ENCODE assay signal across 8 mouse cellular contexts in the genomic region with DNA sequence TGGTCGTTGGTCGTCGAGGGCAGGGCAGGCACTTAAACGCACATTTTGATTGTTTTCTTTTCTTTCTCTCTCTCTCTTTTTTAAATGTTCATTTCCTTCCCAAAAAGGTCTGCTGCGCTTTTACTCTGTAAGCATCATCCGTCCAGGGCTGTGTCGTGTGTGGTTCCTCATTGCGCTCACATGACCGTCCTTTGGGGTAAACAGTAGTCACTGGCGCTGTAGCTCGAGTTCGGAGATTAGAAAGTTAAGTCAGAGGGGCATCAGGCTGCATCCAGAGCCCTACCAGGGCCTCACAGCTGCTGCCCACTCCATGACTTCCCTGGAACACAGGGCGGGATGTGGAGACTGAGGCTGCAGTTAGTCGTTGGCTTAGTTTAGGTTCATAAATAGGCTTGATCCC. TPM values are rescaled to one million over a fixed set of nuclear protein-coding genes. Genes with fewer than 3 reads are reported as not detected.
DNase-seq lines count a peak whose midpoint lies in the region; ATAC-seq and TF ChIP-seq lines count a peak whose summit lies in the region.

No protein-coding gene starts in this region.

- DNase-seq in heart, postnatal 4 days = no peak
- no peak for DNase-seq in testis, postnatal 10 days (ENCODE audit: low spot score)
- DNase-seq in cerebellum, adult 9-11 months = no peak
- no peak for DNase-seq in adipocyte (ENCODE audit: low spot score)
- no peak for DNase-seq in MN1 (ENCODE audit: low spot score)

- no peak for ATAC-seq in heart, embryonic 11.5 days (replicated peaks; ENCODE audit: insufficient number of reproducible peaks, low FRiP score, low TSS enrichment)
- ATAC-seq in limb, embryonic 15.5 days (ENCODE audit: insufficient number of reproducible peaks, low FRiP score, low TSS enrichment, low read depth) = no peak

- 0 out of 2 replicates have a peak overlapping the region, but pooled peaks have one; percentile 49 for H3K9ac ChIP-seq in heart, embryonic 11.5 days (ENCODE audit: low read depth, low read length)
- no peak overlapping the region for H3K9ac ChIP-seq in limb, embryonic 15.5 days

- WGBS in heart, embryonic 11.5 days (ENCODE audit: insufficient replicate concordance) = 41% methylated on average over 14 of the region's 14 CpGs
- 43% methylated on average over 14 of the region's 14 CpGs for WGBS in limb, embryonic 15.5 days

- TF ChIP-seq POLR2A in testis, adult 2 months (IDR thresholded peaks at IDR 0.05; ENCODE audit: control insufficient read depth, low read depth, low read length) = no peak

- no peak overlapping the region for H3K4me3 ChIP-seq in heart, embryonic 11.5 days (ENCODE audit: low read depth, low read length)
- H3K4me3 ChIP-seq in testis, adult 2 months (ENCODE audit: control insufficient read depth, low read depth, low read length) = peak overlapping the region; percentile 28; the same call in 1 of the 2 replicates
- H3K4me3 ChIP-seq in limb, embryonic 15.5 days = no peak overlapping the region

- H3K4me1 ChIP-seq in heart, embryonic 11.5 days (ENCODE audit: control insufficient read depth, insufficient read depth, low read length) = peaks cover 52% of the 10 kb centered on the region
- H3K4me1 ChIP-seq in testis, adult 2 months (ENCODE audit: control insufficient read depth, insufficient read depth, low read length) = peaks cover 3% of the 10 kb centered on the region
- H3K4me1 ChIP-seq in limb, embryonic 15.5 days = peaks cover 75% of the 10 kb centered on the region

- peak overlapping the region; percentile 55; the same call in 1 of the 2 replicates for H3K4me2 ChIP-seq in heart, embryonic 11.5 days
- peak overlapping the region; percentile 40; the same call in 1 of the 2 replicates for H3K4me2 ChIP-seq in limb, embryonic 15.5 days

- H3K36me3 ChIP-seq in heart, embryonic 11.5 days (ENCODE audit: control insufficient read depth, insufficient read depth, low read length) = no peaks in the 10 kb centered on the region
- H3K36me3 ChIP-seq in testis, adult 2 months (ENCODE audit: control insufficient read depth, insufficient read depth, low read length) = no peaks in the 10 kb centered on the region
- no peaks in the 10 kb centered on the region for H3K36me3 ChIP-seq in limb, embryonic 15.5 days

- no peak for TF ChIP-seq CTCF in testis, adult 2 months (IDR thresholded peaks at IDR 0.05; ENCODE audit: control insufficient read depth, insufficient read depth, insufficient replicate concordance, low read depth, low read length)

- no peaks in the 10 kb centered on the region for H3K27me3 ChIP-seq in heart, embryonic 11.5 days (ENCODE audit: control insufficient read depth, insufficient read depth, low read length)
- no peaks in the 10 kb centered on the region for H3K27me3 ChIP-seq in testis, adult 2 months (ENCODE audit: control insufficient read depth, insufficient read depth, low read length)
- H3K27me3 ChIP-seq in limb, embryonic 15.5 days = no peaks in the 10 kb centered on the region

- H3K27ac ChIP-seq in heart, embryonic 11.5 days (ENCODE audit: low read depth, low read length) = peak overlapping the region; percentile 92
- peak overlapping the region; percentile 2; the same call in 1 of the 2 replicates for H3K27ac ChIP-seq in testis, adult 2 months (ENCODE audit: control insufficient read depth, insufficient read depth, low read depth, low read length)
- H3K27ac ChIP-seq in limb, embryonic 15.5 days = peak overlapping the region; percentile 88

- H3K9me3 ChIP-seq in heart, embryonic 11.5 days (replicated peaks; ENCODE audit: control insufficient read depth, low read length) = no peaks in the 10 kb centered on the region
- no peaks in the 10 kb centered on the region for H3K9me3 ChIP-seq in limb, embryonic 15.5 days

RNA-seq across cellular contexts. Expression of a gene that starts 12.2 kb away (rescaled TPM):
- polyA plus RNA-seq in heart, embryonic 11.5 days (2014; fragmentation: Nextera tagmentation; extraction: Ambion mirVana) = 12.5 and 13.4 TPM in 2 replicates
- total RNA-seq in heart, postnatal 4 days (2021) = 10 to 100 TPM; 38.5 to 40.1 TPM
- polyA plus RNA-seq in testis, adult 2 months (2012; rRNA removed) = 4.3 and 5.2 TPM in 2 replicates
- polyA plus RNA-seq in limb, embryonic 15.5 days (2015; fragmentation: Nextera tagmentation; extraction: Ambion mirVana) = 35.8 and 40.8 TPM in 2 replicates

Comparison
In these comparisons a context has a peak if more than half of its experiments do, and no peak if none do; other contexts are left out.
1. H3K27ac ChIP-seq: peak in every context shown above with its lines; median percentile 92 in heart, embryonic 11.5 days; 88 in limb, embryonic 15.5 days; 2 in testis, adult 2 months.